Comparison of ENCODE assay signal across 18 mouse cellular contexts in the genomic region with DNA sequence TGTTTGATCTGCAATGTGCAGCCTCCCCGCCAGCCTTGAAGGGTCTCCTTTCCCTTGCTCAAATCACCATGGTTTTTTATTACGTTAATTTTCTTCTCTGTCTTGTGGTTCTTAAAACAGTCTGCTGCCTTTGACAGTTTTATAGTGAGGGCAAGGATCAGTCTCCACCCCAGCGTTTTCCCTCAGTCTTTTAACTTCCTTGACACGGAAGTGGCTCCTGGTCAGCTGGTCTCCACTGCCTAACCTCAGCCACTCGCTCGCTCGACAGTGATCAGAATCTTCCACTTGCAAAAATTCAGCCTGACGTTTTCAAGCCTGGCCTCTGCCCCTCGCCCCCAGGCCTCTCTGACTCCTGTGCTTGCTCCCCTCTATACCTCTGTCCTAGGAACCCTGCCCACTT. TPM values are rescaled to one million over a fixed set of nuclear protein-coding genes. Genes with fewer than 3 reads are reported as not detected.
DNase-seq lines count a peak whose midpoint lies in the region; ATAC-seq lines count a peak whose summit lies in the region.
"Had no signal": no experiment of that assay in that cellular context is flagged by ENCODE, and none has a peak within 500 bp of the region (broad histone marks: within the 10 kb centered on the region; RNA-seq: fewer than 3 reads in every experiment).

No protein-coding gene starts in this region.

- DNase-seq in kidney, adult 9 months, result peak; percentile 35
- DNase-seq in large intestine, adult 2 months (ENCODE audit: low read depth, low spot score), result peak; percentile 69
- DNase-seq in yolk sac, embryonic 10.5 days (ENCODE audit: low spot score), result peak; percentile 51
- DNase-seq in left cerebral cortex, adult 8-10 months (ENCODE audit: low spot score in 2 of 2), result no peak
- DNase-seq in layer of hippocampus, adult 8-10 months (ENCODE audit: low spot score in 2 of 2), result no peak
- no peak for DNase-seq in forebrain, embryonic 14.5 days (ENCODE audit: low spot score)
- DNase-seq: cerebellum, postnatal 25 days; heart, postnatal 4 days; thymus, postnatal 36 days had no signal

- no peaks in the 10 kb centered on the region for H3K36me3 ChIP-seq in midbrain, embryonic 16.5 days (ENCODE audit: control insufficient read depth, insufficient read depth, low read length)
- H3K36me3 ChIP-seq in midbrain, embryonic 13.5 days, result no peaks in the 10 kb centered on the region
- no peaks in the 10 kb centered on the region for H3K36me3 ChIP-seq in forebrain, embryonic 14.5 days (ENCODE audit: control insufficient read depth, insufficient read depth, low read length)
- H3K36me3 ChIP-seq: heart, embryonic 13.5 days; lung, embryonic 15.5 days; neural tube, embryonic 13.5 days had no signal

- no peak overlapping the region for H3K9ac ChIP-seq in midbrain, embryonic 16.5 days (ENCODE audit: low read depth, low read length)
- no peak overlapping the region for H3K9ac ChIP-seq in midbrain, embryonic 13.5 days (replicated peaks)
- no peak overlapping the region for H3K9ac ChIP-seq in forebrain, embryonic 14.5 days (ENCODE audit: low read length)
- H3K9ac ChIP-seq: forebrain, embryonic 13.5 days; heart, embryonic 13.5 days; lung, embryonic 15.5 days; neural tube, embryonic 13.5 days had no signal

- H3K4me2 ChIP-seq in midbrain, embryonic 16.5 days (ENCODE audit: low read length), result no peak overlapping the region
- H3K4me2 ChIP-seq in midbrain, embryonic 13.5 days (replicated peaks), result no peak overlapping the region
- H3K4me2 ChIP-seq in forebrain, embryonic 14.5 days (ENCODE audit: low read length), result no peak overlapping the region
- H3K4me2 ChIP-seq: forebrain, embryonic 13.5 days; liver, embryonic 11.5 days; lung, embryonic 15.5 days; neural tube, embryonic 13.5 days had no signal

- no peaks in the 10 kb centered on the region for H3K4me1 ChIP-seq in midbrain, embryonic 16.5 days (ENCODE audit: control insufficient read depth, insufficient read depth, low read length)
- H3K4me1 ChIP-seq in midbrain, embryonic 13.5 days (replicated peaks), result no peaks in the 10 kb centered on the region; the same call in 1 of the 2 replicates
- no peaks in the 10 kb centered on the region for H3K4me1 ChIP-seq in forebrain, embryonic 14.5 days (ENCODE audit: control insufficient read depth, insufficient read depth, low read length)
- H3K4me1 ChIP-seq: forebrain, embryonic 13.5 days; lung, embryonic 15.5 days had no signal

- H3K27ac ChIP-seq in midbrain, embryonic 16.5 days (ENCODE audit: low read length), result 0 out of 2 replicates have a peak overlapping the region, but pooled peaks have one; percentile 47
- H3K27ac ChIP-seq in midbrain, embryonic 13.5 days, result no peak overlapping the region
- H3K27ac ChIP-seq in forebrain, embryonic 14.5 days (ENCODE audit: low read depth, low read length), result no peak overlapping the region
- H3K27ac ChIP-seq: forebrain, embryonic 13.5 days; heart, embryonic 13.5 days; layer of hippocampus, adult 2 months; lung, embryonic 15.5 days; neural tube, embryonic 13.5 days had no signal

- H3K9me3 ChIP-seq in midbrain, embryonic 16.5 days (replicated peaks; ENCODE audit: control insufficient read depth, low read length, poor library complexity, severe bottlenecking), result no peaks in the 10 kb centered on the region
- H3K9me3 ChIP-seq in midbrain, embryonic 13.5 days, result no peaks in the 10 kb centered on the region
- no peaks in the 10 kb centered on the region for H3K9me3 ChIP-seq in forebrain, embryonic 14.5 days (replicated peaks; ENCODE audit: control insufficient read depth, low read length)
- H3K9me3 ChIP-seq: forebrain, embryonic 13.5 days; heart, embryonic 13.5 days; lung, embryonic 15.5 days; neural tube, embryonic 13.5 days had no signal

- WGBS in midbrain, embryonic 16.5 days, result 65% methylated on average over 9 of the region's 9 CpGs
- WGBS in midbrain, embryonic 13.5 days, result 58% methylated on average over 9 of the region's 9 CpGs
- 13% methylated on average over 9 of the region's 9 CpGs for WGBS in large intestine, adult 2 months
- 70% methylated on average over 9 of the region's 9 CpGs for WGBS in forebrain, embryonic 14.5 days

- H3K4me3 ChIP-seq in midbrain, embryonic 16.5 days (ENCODE audit: low read depth, low read length), result no peak overlapping the region
- no peak overlapping the region for H3K4me3 ChIP-seq in midbrain, embryonic 13.5 days (replicated peaks)
- no peak overlapping the region for H3K4me3 ChIP-seq in forebrain, embryonic 14.5 days (ENCODE audit: low read depth, low read length)
- H3K4me3 ChIP-seq: forebrain, embryonic 13.5 days; heart, embryonic 13.5 days; layer of hippocampus, adult 2 months; lung, embryonic 15.5 days; neural tube, embryonic 13.5 days had no signal

- no peaks in the 10 kb centered on the region for H3K27me3 ChIP-seq in midbrain, embryonic 16.5 days (ENCODE audit: control insufficient read depth, insufficient read depth, low read depth, low read length)
- H3K27me3 ChIP-seq in midbrain, embryonic 13.5 days, result no peaks in the 10 kb centered on the region
- no peaks in the 10 kb centered on the region for H3K27me3 ChIP-seq in forebrain, embryonic 14.5 days (replicated peaks; ENCODE audit: control insufficient read depth, insufficient read depth, low read length)
- H3K27me3 ChIP-seq: forebrain, embryonic 13.5 days; heart, embryonic 13.5 days; lung, embryonic 15.5 days; neural tube, embryonic 13.5 days had no signal

- no peak for ATAC-seq in midbrain, embryonic 16.5 days
- no peak for ATAC-seq in midbrain, embryonic 13.5 days
- ATAC-seq in forebrain, embryonic 14.5 days, result no peak
- ATAC-seq: forebrain, embryonic 13.5 days had no signal

RNA-seq across cellular contexts. Expression of a gene that starts 10.4 kb away (rescaled TPM):
- 0.08 TPM in 1 of 2 replicates, not detected in the other for polyA plus RNA-seq in midbrain, embryonic 16.5 days (2015; fragmentation: Nextera tagmentation; extraction: Ambion mirVana)
- 0.11 TPM in 1 of 2 replicates, not detected in the other for polyA plus RNA-seq in midbrain, embryonic 13.5 days (2015; fragmentation: Nextera tagmentation; extraction: Ambion mirVana)
- polyA plus RNA-seq in large intestine, adult 2 months (2012; rRNA removed), result 79.2 and 208 TPM in 2 replicates
- under 1 TPM in 1 of 4 experiments, not detected in 3; 0.13 TPM for total RNA-seq in left cerebral cortex, adult 8-10 months (2022)
- total RNA-seq in layer of hippocampus, adult 8-10 months (2022), result not detected
- polyA plus RNA-seq in forebrain, embryonic 14.5 days (2014; fragmentation: Nextera tagmentation; extraction: Ambion mirVana), result 0.05 TPM in 1 of 2 replicates, not detected in the other
- total RNA-seq: heart, postnatal 4 days; layer of hippocampus, adult 2 months; left cerebral cortex, postnatal 10 days had no signal
- polyA plus RNA-seq: heart, embryonic 13.5 days; lung, embryonic 15.5 days; neural tube, embryonic 13.5 days had no signal

RNA-seq across cellular contexts. Expression of a gene that starts 17.1 kb away (rescaled TPM):
- 1.5 and 2.7 TPM in 2 replicates for polyA plus RNA-seq in midbrain, embryonic 16.5 days (2015; fragmentation: Nextera tagmentation; extraction: Ambion mirVana)
- polyA plus RNA-seq in midbrain, embryonic 13.5 days (2015; fragmentation: Nextera tagmentation; extraction: Ambion mirVana), result 1.1 and 3.0 TPM in 2 replicates
- 112 and 255 TPM in 2 replicates for polyA plus RNA-seq in large intestine, adult 2 months (2012; rRNA removed)
- total RNA-seq in left cerebral cortex, adult 8-10 months (2022), result under 1 TPM in 1 of 4 experiments, not detected in 3; 0.30 TPM
- total RNA-seq in layer of hippocampus, adult 8-10 months (2022), result not detected
- polyA plus RNA-seq in forebrain, embryonic 14.5 days (2014; fragmentation: Nextera tagmentation; extraction: Ambion mirVana), result 3.6 and 4.1 TPM in 2 replicates
- total RNA-seq: heart, postnatal 4 days; layer of hippocampus, adult 2 months; left cerebral cortex, postnatal 10 days had no signal

RNA-seq across cellular contexts. Expression of a gene that starts 39.4 kb away (rescaled TPM):
- polyA plus RNA-seq in midbrain, embryonic 16.5 days (2015; fragmentation: Nextera tagmentation; extraction: Ambion mirVana), result 38.8 and 40.6 TPM in 2 replicates
- polyA plus RNA-seq in midbrain, embryonic 13.5 days (2015; fragmentation: Nextera tagmentation; extraction: Ambion mirVana), result 33.3 and 35.9 TPM in 2 replicates
- polyA plus RNA-seq in large intestine, adult 2 months (2012; rRNA removed), result 0.99 and 1.1 TPM in 2 replicates
- 10 to 100 TPM; 21.3 to 24.5 (median 22.5) TPM for total RNA-seq in left cerebral cortex, adult 8-10 months (2022)
- total RNA-seq in layer of hippocampus, adult 8-10 months (2022), result 10 to 100 TPM; 21.0 to 27.2 (median 23.5) TPM
- polyA plus RNA-seq in forebrain, embryonic 14.5 days (2014; fragmentation: Nextera tagmentation; extraction: Ambion mirVana), result 42.5 and 43.3 TPM in 2 replicates

Comparison
In these comparisons a context has a peak if more than half of its experiments do, and no peak if none do; other contexts are left out.
1. DNase-seq: peak in kidney, adult 9 months (single experiment), large intestine, adult 2 months (single experiment) and yolk sac, embryonic 10.5 days (single experiment); none in left cerebral cortex, adult 8-10 months (0 of 2), layer of hippocampus, adult 8-10 months (0 of 2) and forebrain, embryonic 14.5 days (single experiment).
2. RNA of a gene that starts 10.4 kb away (polyA plus RNA-seq): 79.2 to 208 TPM in large intestine, adult 2 months; 0.11 TPM in midbrain, embryonic 13.5 days, 0.08 TPM in midbrain, embryonic 16.5 days and 0.05 TPM in forebrain, embryonic 14.5 days; every median in the first group is over 10 times any median in the second.
3. RNA of a gene that starts 17.1 kb away (polyA plus RNA-seq): 112 to 255 TPM in large intestine, adult 2 months; 3.6 to 4.1 TPM in forebrain, embryonic 14.5 days, 1.1 to 3.0 TPM in midbrain, embryonic 13.5 days and 1.5 to 2.7 TPM in midbrain, embryonic 16.5 days; every median in the first group is over 10 times any median in the second.
4. RNA of a gene that starts 39.4 kb away (polyA plus RNA-seq): 42.5 to 43.3 TPM in forebrain, embryonic 14.5 days, 38.8 to 40.6 TPM in midbrain, embryonic 16.5 days and 33.3 to 35.9 TPM in midbrain, embryonic 13.5 days; 0.99 to 1.1 TPM in large intestine, adult 2 months; every median in the first group is over 10 times any median in the second.